Comparison of ENCODE assay signal across 8 mouse cellular contexts in genomic region chr7:141391625-141392551, GRCm38 (mm10). TPM values are rescaled to one million over a fixed set of nuclear protein-coding genes. Genes with fewer than 3 reads are reported as not detected.
DNase-seq lines count a peak whose midpoint lies in the region; ATAC-seq lines count a peak whose summit lies in the region.

Gene Taldo1, plus strand, starts transcription at chr7:141392199.

- no peaks in the 10 kb centered on the region for H3K9me3 ChIP-seq in hindbrain, embryonic 14.5 days (ENCODE audit: control insufficient read depth, low read length)

- WGBS in hindbrain, embryonic 14.5 days = under 1% methylated on average over 57 of the region's 57 CpGs

- ATAC-seq in hindbrain, embryonic 14.5 days (ENCODE audit: low FRiP score) = peak; percentile 94

- peak within 1 kb of the TSS; percentile 55 for H3K4me3 ChIP-seq in hindbrain, embryonic 14.5 days (replicated peaks; ENCODE audit: low read length)

- DNase-seq in NIH3T3 (ENCODE audit: low read depth) = peak; percentile 94
- peak; percentile 96 to 97 for DNase-seq in cerebellum, postnatal 14 days
- DNase-seq in frontal cortex, postnatal 25 days (ENCODE audit: low spot score in 2 of 2) = peak; percentile 93 to 95
- peak; percentile 93 for DNase-seq in hindbrain, embryonic 14.5 days (ENCODE audit: low spot score)
- DNase-seq in layer of hippocampus, postnatal 36 days = peak; percentile 95 to 96
- peak; percentile 99 for DNase-seq in lung, postnatal 36 days
- DNase-seq in retina, postnatal 1 day = peak; percentile 97
- DNase-seq in urinary bladder, adult 18-20 months (ENCODE audit: low spot score in 2 of 2) = peak; percentile 92 to 98

- peak within 1 kb of the TSS; percentile 95 for H3K4me2 ChIP-seq in hindbrain, embryonic 14.5 days (replicated peaks)

- peak within 1 kb of the TSS; percentile 73 for H3K27ac ChIP-seq in hindbrain, embryonic 14.5 days

- H3K9ac ChIP-seq in hindbrain, embryonic 14.5 days = peak within 1 kb of the TSS; percentile 87

- peaks cover 12% of the 10 kb centered on the region for H3K4me1 ChIP-seq in hindbrain, embryonic 14.5 days (replicated peaks; ENCODE audit: control insufficient read depth, insufficient read depth, low read length)

- H3K36me3 ChIP-seq in hindbrain, embryonic 14.5 days (replicated peaks; ENCODE audit: control insufficient read depth, insufficient read depth) = peaks cover 14% of the 10 kb centered on the region

- H3K27me3 ChIP-seq in hindbrain, embryonic 14.5 days (ENCODE audit: control insufficient read depth, insufficient read depth, low read length) = no peaks in the 10 kb centered on the region

RNA-seq across cellular contexts. Expression of gene Taldo1, which starts in this region (rescaled TPM):
- polyA plus RNA-seq in hindbrain, embryonic 14.5 days (2014; fragmentation: Nextera tagmentation; extraction: Ambion mirVana) = 271 and 278 TPM in 2 replicates
- 100 to 1,000 TPM; 119 to 121 TPM for total RNA-seq in layer of hippocampus, postnatal 36 days (2021)

Comparison
In these comparisons a context has a peak if more than half of its experiments do, and no peak if none do; other contexts are left out.
1. Peak in every context shown above with its lines: DNase-seq, ATAC-seq, H3K4me3 ChIP-seq and H3K27ac ChIP-seq.